Mouse (Mus musculus) granulocyte monocyte progenitor cell, adult 5-6 weeks (primary cell): ENCODE measurements around the gene Defb47. TPM values are rescaled to one million over a fixed set of nuclear protein-coding genes. Genes with fewer than 3 reads are reported as not detected.

Source experiments
- total RNA-seq, 2 experiments: library from RNA; stranded (forward) in 1 of 2; stranded (reverse) in 1 of 2; fragments of 200-712, 200-1000 nt in 1 of 2; fragments of >200 nt in 1 of 2; fragmentation: Nextera tagmentation in 1 of 2; gene quantifications; 2 replicates each; pipeline ENCODE4 v1.2.3; 2014 to 2017

The Defb47 gene
- total RNA-seq, 2 experiments from 2014 or later, result not detected

Other genes starting within 250 kb of the Defb47 start
- gene Ints6, start 236.9 kb upstream of the Defb47 start, total RNA-seq (2014; fragmentation: Nextera tagmentation), result 32.1 and 38.8 TPM in 2 replicates
- 62.6 and 110 TPM in 2 replicates for gene Ints6, start 236.9 kb upstream of the Defb47 start, total RNA-seq (2017)
- gene Wdfy2, start 160.4 kb upstream of the Defb47 start, total RNA-seq (2014; fragmentation: Nextera tagmentation), result 18.9 and 21.0 TPM in 2 replicates
- gene Wdfy2, start 160.4 kb upstream of the Defb47 start, total RNA-seq (2017), result 23.7 and 25.3 TPM in 2 replicates
- gene Defb48, start 13.6 kb upstream of the Defb47 start, total RNA-seq (2014; fragmentation: Nextera tagmentation), result not detected in 2 replicates
- not detected in 2 replicates for gene Defb48, start 13.6 kb upstream of the Defb47 start, total RNA-seq (2017)
- not detected in 2 replicates for gene Defb43, start 13.7 kb downstream of the Defb47 start, total RNA-seq (2014; fragmentation: Nextera tagmentation)
- not detected in 2 replicates for gene Defb43, start 13.7 kb downstream of the Defb47 start, total RNA-seq (2017)
- not detected in 2 replicates for gene Defb42, start 48.9 kb downstream of the Defb47 start, total RNA-seq (2014; fragmentation: Nextera tagmentation)
- not detected in 2 replicates for gene Defb42, start 48.9 kb downstream of the Defb47 start, total RNA-seq (2017)
- gene Defb30, start 51.9 kb downstream of the Defb47 start, total RNA-seq (2014; fragmentation: Nextera tagmentation), result not detected in 2 replicates
- gene Defb30, start 51.9 kb downstream of the Defb47 start, total RNA-seq (2017), result not detected in 2 replicates